Mouse (Mus musculus) spleen, adult 18-20 months (tissue): ENCODE measurements around the gene Ksr1.

Experiments
- DNase-seq, 2 experiments: peaks; one replicate each; pipeline ENCODE4 v3.0.0; 2022; ENCODE audit warnings: mixed read lengths in 2 of 2

Ksr1 gene

DNA sequence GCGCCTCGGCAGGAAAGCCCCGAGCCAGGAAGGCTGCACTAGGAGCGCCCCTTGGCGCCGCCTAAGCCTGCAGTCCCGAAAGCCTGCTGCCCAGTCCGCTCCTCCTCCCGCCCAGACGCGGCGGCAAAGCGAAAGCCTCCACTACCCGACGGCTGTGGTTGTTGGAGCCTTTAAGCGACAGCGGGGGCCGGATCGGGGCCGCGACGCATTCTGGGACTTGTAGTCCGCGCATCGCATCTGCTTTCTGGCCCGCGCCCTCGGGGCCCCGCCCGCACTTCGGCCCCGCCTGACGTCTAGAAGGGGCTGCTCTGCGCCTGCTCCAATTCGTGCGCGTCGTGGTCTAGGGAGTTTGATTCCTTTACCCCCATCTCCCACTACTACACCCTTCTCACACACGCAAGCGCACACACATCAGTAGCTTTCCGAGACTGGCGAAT is at the start of gene Ksr1:
Gene Ksr1 (minus strand): TSS at position 77 of the 437 bp plus-strand sequence.
- DNase-seq: peak; percentile 89 to 92

DNA sequence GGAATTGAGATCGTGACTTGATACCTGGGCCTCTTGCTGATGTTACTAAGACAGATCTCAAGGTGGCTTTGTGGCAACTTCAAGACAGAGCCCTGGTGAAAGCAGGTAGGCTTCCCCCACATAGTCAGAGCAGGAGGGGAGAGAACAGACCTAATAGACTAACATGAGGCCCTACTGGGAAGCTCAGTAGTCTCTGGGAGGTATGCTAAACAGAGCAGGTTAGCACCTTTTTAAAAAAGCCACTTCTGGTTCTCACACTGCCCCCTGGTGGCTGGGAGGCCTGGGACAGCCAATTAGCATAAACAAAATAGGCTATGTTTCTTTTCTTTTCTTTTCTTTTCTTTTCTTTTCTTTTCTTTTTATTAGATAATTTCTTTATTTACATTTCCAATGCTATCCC is 46.0 kb upstream of the Ksr1 start:
- DNase-seq: peak in 1 of 2 experiments; percentile 59

DNA sequence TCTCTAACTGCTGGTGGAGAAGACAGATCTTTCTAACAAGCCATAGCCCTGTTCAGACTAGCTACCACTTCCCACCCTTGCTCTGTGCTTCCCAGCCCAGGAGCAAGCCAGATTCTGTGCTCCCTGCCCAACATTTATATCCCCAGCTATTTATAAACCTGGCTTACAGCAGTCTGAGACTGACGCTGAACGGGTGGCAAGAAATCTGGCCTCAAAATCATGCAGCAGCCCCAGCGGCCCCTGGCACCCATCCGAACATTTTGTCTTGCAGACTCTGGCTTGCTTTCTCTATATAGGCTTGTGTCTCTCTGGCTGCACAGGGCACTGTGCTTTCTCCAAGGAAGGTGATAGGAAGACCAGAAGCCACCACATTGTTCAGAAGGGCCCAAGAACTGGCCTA is 45.0 kb upstream of the Ksr1 start:
- DNase-seq: no peak

DNA sequence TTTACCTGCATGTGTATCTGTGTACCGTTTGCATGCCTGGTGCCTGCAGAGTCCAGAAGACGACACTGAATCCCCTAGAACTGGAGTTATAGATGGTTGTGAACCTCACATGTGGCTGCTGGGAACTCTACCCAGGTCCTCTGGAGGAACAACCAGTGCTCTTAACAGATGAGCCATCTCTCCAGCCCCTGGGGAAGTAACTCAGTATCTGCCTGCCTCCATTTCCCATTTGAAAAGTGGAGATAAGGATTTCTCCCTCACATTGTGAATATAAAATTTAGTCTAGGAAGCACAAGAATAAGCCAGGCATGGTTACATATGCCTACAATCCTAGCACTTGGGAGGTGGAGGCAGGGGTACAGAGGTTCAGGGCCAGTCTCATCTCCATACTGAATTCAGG is 44.0 kb upstream of the Ksr1 start:
- DNase-seq: no peak

DNA sequence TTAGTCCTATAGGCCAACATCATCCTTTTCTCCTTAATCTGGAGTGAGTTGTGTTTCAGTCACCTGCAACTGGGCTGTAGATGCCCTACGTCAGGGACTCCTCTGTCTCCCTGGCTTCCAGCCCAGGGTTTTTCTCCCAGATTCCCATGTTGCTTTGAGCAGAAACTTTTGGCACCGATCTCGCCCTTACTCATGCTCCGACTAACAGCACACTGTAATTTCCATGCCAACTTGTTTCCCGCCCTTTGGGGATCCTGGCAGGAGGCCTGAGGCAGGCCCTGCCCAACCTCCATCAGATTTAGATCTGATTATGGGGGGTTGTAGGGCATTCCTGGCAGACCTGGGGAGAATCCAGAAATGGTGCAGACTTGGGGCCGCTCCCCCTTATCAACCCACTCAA is 42.0 kb upstream of the Ksr1 start:
- DNase-seq: no peak

DNA sequence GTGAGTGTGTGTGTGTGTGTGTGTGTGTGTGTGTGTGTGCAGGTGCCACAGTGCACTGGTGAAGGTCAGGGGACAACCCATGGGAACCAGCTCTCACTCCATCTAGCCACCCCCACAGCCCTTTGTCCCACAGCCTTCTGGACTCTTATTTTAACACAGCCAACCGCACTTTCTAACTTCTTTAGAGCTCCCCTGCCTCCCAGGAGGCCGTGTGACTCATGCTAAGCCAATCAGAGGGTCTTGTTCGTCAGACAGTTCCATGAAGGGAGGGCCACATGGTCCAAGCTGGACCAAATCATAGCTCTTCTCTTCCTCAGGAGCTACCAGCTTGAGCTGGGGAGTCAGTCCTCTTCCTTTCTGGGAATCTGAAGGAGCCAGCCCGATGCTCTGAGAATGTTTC is 41.1 kb upstream of the Ksr1 start:
- no peak for DNase-seq

DNA sequence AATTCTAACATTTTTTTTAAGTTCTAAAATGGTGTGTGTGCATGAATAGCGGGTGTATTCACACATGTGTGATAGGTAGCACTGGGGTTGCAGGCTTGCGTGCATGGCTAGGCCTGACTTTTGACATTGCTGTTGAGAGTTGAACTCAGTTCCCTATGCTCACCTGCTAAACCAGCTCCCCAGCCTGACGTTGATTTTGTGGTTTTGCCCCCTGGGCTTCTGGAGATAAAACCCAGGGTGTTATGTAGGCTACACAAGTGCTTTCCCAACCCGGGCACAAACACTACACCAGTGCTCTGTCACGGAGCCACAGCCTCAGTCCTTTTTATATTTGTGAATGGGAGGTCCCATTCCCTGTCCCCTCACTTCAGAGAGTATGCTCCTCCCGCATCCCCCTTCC is 39.5 kb upstream of the Ksr1 start:
- no peak for DNase-seq

DNA sequence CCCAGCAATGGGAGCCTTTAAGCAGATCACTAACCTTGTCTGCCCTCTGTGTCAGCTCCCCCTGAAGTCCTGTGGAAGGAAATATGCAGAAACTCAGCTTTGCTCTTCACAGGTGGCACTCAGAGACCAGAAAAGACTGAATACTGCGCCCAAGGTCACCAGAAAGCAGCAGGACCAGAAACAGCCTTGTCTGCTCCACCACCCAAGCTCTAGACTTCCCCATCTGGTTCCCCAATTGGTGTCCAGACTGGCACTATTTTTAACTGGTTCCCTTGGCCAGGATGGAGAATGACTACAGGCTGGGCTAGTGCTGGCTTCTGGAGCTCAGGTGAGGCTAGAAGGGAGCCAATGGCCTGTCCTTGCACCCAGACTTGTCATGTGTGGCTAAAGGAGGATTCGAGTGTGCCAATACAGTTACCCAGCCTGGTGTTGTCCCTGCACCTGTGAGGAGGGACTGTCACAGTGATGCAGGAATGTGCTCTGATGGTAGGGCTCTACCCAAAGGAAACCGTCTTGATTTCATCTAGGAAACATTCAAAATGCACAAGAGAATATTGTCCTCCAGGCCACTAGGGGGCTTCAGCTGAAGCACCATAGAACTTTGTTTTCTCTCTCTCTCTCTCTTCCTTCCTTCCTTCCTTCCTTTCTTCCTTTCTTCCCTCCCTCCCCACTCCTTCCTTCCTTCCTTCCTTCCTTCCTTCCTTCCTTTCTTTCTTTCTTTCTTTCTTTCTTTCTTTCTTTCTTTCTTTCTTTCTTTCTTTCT is 38.1 kb upstream of the Ksr1 start:
- DNase-seq: no peak

DNA sequence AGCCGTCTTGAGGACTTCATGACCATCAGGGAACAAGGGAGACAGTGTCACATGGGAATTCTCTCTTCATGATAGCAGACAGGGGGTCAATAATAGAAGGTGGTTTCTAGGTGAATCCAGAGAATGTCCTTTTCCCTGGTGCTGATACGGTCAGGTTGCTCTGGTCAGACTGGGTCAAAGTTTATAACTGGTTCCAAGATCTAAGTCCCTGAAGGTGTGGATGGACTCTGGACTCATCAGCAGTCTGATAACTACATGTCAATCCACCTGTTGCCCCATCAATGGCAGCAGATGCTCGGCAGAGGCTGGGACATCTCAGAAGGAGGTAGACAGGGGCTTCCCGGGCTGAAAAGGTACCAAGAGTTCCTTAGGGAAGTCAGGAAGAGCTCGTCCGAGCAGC is 37.2 kb upstream of the Ksr1 start:
- no peak for DNase-seq

DNA sequence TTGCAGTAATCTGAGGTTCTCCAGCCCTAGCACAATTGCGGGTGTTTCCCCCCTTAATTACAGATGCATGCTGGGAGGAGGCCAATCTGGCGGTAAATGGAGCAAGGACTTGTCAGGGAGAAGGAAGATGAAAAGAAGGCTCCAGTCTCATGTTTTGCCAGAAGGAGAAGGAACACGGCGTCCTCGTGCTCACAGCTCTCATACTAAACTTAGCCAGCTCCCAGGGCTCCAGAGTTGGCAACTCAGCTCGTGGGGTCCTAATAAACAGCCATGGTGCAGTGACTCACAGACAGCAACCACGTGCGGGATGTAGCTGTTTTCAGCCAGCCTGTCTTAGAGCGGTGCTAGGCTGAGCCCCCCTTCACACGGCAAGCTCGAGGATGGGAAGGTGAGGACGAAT is 36.7 kb upstream of the Ksr1 start:
- DNase-seq: no peak

DNA sequence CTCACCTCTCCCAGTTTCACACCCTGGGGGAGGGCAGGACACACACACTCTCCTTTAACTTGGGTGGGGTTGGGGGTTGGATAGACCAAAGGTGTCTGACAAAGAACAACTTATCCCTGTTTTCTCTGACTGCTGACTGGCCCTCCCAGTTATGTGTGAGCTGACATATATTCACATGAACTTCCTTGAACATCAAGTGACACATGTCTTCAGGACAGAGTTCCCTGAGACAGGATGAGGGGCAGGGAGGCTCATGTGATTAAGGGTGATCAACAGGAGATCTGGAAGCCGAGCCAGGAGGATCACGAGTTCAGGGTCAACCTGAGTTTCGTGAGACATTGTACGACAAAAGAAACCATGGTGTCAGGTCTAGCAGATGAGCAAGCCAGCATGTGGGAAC is 35.7 kb upstream of the Ksr1 start:
- no peak for DNase-seq

DNA sequence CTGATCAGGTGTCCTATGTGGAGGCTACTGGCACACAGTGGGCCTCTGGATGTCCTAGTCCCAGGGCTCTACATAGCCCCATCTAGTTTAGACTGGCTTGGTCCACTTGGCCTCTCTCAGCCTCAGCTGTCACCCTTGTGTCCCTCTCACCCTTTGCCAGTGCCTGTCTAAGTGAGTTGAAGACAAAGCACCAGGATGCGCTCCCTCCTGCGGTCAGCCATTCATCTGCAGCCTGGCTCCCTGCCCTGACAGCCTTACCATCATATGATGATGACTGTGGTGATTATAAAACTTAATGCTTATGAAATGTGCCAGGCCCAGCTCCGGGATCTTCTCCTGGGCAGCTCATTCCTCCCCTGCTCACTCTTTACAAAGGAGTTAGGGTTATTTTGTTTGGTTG is 30.5 kb upstream of the Ksr1 start:
- no peak for DNase-seq

DNA sequence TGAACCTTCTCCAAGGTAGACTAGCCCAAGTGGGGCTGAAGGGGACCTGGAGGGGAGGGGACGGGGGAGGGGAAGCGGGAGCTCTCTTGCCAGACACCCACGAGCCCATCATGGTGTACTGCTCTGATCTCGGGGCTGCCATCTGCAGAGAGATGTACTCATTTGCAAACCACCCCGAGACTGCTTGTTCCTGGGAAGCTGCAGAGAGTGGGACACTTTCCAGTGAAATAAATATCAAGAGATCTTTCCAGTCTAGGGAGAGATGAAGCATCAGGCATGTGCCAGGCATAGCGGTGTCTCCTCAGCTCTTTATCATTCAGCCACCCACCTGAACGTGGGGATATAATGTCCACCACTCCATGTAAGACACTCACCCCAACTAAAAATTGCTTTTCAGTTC is 25.8 kb upstream of the Ksr1 start:
- DNase-seq: no peak

DNA sequence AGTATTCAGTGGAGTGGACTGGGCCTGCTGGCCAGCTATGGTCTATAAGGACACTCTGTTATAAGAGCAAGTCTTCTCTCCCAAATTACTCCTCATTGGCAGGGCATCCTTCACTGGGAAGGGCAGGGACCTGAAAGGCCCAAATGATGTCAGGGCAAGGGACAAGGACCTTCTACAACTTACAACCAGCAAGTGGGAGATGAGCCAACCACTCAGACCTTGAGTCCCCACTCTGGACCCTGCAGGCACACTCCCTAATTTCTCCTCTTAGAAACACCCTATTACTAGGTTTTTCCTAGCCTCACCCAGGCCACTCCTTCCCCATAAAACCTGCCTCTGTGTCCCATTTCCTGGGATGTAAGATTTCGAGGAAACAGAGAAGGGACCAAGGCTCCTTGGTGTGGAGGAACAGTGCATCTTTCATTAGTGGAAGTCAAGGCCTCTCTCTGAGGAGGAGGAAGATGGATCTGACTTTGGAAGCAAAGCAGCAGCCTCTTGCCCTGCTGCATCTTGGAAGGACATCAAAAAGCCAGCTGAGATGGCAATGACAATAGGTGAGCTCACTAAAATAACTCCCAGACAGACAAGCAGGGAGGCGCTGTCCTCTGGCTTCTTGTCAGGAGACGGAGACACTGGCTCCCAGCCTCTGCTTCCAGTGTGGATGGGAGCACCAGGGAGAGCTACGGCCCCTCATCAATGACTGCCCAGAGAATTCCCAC is 20.5 kb upstream of the Ksr1 start:
- no peak for DNase-seq

DNA sequence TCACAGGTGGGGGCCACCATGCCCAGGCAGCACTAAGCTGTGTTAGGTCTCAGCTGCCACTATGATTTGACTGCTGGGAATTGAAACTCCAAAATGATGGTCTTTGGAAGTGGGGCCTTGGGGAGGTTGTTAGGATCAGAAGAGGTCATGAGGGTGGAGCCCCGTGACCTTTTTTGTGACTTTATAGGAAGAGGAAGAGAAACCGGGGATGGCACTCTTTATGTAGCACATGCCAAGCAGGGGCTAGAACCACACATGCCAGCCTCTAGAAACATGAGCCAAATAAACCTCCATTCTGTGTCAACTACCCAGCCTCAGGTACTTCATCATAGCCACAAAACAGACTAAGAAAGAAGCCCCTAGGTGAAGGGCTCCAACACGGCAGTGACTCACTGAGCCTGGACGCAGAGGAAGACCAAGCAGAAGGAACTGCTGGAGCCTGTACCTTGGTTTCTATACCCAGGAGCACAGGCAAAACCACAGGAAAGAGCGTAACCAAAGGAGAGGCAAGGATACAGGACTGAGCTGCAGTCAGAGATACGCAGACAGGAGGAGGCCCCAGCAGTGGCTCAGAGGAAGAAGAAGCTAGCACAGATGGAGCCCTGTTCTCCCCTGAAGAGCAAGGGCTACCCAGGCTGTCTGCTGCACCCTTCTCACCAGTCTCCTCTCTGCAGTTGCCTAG is 15.0 kb upstream of the Ksr1 start:
- no peak for DNase-seq

DNA sequence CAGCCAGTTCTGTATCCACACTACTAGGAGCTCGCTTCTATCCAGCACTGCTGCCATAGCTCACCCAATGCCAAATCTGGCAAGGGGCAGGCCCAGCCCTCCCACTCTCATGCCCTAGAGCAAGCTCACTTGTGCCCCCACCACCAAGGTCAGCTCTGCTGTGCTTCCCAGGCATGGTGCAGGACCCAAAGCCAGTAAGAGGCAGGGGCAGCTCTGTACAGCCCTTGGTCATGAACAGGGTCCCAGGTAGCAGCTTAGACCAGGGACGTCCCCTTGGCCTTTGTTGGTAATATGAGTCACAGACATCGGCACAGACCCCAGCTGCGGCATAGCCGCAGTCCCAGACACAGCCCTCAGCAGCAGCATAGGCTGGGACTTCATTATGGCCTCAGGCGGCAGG is 13.9 kb upstream of the Ksr1 start:
- no peak for DNase-seq

DNA sequence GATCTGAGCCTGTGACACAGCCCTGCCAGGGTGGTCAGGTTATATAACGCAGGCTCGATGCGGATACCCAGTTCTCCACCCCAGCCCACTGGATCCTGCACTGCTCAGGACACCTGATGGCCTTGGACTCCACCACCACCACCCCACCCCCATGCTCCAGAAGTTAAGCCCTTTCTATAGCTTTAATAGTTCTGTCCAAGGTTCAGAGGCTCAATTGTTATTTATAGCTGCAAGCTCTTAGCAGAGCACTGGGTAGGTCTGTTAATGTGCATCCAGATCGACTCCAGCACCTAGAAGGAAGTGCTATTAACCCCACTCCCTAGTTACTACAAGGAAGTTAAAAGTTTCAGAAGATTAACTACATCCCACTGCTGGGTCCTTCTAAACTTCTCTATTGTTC is 11.5 kb upstream of the Ksr1 start:
- DNase-seq: no peak

DNA sequence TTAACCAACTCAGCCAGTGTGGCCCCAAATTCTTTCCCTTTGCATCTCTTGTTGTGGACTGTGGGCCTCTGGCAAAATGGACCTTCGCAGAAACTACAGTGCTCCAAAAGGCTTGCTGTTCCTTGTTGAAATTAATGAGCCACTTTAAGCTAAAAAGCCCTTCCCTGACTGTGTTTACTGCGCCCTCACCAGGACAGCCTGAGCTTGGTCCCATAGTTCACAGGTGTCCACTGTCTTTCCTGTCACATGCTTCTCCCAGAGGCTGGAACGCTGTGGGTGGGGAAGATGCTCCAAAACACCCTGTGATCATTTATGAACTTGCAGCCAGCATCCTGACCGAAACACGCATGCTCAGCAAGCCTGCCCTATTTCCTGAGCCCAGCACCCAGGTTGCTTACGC is 9.1 kb upstream of the Ksr1 start:
- no peak for DNase-seq

DNA sequence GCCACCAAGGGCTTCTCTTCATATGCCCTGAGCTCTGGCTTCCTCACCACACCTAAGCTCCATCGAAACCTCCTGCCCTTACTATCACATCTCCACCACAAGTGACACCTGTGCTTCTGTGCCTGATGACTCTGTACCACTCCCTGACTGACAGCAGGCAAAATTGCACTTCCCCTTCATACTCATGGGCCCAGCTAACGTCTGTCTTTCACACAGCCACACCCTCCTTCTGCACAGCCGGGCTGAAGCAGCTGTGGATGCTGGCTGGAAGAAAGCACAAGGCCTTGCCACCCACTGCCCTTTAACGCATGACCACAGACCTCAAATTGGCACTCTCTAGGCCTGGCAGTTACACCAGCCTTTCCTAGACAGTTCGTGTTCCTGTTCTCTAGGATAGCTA is 6.5 kb upstream of the Ksr1 start:
- no peak for DNase-seq

DNA sequence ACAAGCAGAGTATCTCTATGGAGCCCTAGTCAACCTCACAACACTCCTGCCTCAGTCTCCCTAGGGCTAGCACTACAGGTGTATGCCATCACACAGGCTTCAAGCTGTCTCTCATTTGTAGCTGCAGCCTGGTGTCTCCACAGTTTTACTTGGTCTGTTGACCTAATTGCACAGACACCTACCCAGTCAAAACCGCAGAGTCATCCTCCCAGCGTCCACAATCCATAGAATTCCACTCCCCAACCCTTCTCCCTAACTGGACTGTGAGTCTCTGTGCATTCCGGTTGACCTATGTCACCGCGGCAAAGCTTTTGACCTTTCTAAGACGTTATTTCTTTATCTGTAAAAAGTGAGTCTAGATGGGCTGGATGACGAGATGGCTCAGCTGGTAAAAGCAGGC is 5.7 kb upstream of the Ksr1 start:
- no peak for DNase-seq

DNA sequence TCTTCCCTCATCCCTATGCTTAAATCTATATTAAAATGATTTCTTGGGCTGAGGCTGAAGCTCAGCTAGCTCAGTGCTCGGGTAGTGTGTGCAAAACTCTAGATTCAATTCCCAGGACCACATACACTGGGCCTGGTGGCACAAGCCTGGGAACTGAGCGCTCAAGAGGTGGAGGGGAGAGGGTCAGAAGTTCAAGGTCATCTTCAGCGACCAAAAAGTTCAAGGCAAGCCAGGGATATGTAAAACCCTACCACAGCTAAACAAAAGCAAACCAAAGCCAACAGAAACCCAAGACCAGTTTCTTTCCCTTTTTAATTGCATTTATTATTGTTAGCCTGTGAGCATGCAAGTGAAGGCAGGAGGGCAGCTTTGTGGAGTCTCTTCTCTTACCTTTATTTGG is 4.1 kb upstream of the Ksr1 start:
- DNase-seq: no peak

DNA sequence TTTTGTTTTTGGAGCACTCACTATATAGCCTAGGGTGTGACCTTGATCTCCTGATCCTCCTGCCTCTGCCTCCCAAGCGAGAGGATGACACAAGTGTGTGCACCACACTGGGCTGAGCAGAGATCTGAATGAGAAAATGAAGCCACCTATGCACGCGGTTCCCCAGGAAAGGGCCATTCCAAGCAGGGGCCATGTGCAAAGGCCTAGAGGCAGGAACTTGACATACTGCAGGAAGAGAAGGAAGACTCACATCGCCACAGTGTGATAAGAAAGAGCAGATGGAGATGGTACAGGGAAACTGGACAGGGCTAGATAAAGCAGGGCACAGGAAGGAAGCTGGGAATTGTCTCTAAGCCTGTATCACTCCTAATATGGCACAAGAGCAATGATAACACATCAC is 3.1 kb upstream of the Ksr1 start:
- no peak for DNase-seq

DNA sequence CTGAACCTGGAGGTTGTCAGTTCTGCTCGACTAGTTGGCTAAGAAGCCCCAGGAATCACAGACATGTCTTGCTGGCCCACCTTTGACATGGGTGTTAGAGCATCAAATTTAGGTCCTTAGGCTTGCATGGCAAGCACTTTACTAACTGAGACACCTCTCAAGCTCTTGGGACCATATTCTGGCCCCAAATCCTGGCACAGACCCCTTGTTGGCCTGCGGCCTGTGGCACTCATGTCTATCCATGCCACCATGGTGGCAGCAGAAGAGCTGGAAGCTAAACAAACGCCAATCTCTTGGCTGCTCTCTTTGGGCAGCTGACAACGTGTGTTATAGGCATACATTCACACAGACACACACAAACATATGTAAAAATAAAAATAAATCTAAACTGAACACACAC is 2.6 kb upstream of the Ksr1 start:
- DNase-seq: no peak
